Mouse (Mus musculus) kidney, embryonic 14.5 days (tissue): Measurements from ENCODE around the gene Parn. TPM values are rescaled to one million over a fixed set of nuclear protein-coding genes. Genes with fewer than 3 reads are reported as not detected.
A peak's percentile ranks its signal among the peaks of the same experiment; 100 is the strongest.

Experiments used
- ATAC-seq: fragments of 200-750 bp; cut with Nextera tagmentation; 2 replicates; pipeline ENCODE4 v1.8.0; 2017; ENCODE audit warnings: moderate number of reproducible peaks, mild to moderate bottlenecking, moderate TSS enrichment, moderate library complexity; ENCODE audit not compliant: low FRiP score, low TSS enrichment
- H3K27ac ChIP-seq: fragments of 300-500 bp; sonication (generic); 2 replicates; pipeline ENCODE4 v1.5.1; 2014; ENCODE audit warnings: low read depth, mild to moderate bottlenecking, low read length, moderate library complexity, mixed read lengths
- H3K27me3 ChIP-seq: fragments of 300-500 bp; sonication (generic); 2 replicates; pipeline ENCODE4 v1.6.1; 2014; ENCODE audit warnings: mild to moderate bottlenecking, low read length; ENCODE audit not compliant: control insufficient read depth, insufficient read depth
- H3K36me3 ChIP-seq: fragments of 300-500 bp; sonication (generic); 2 replicates; pipeline ENCODE4 v1.6.1; 2014; ENCODE audit warnings: low read length, mixed read lengths; ENCODE audit not compliant: control insufficient read depth, insufficient read depth
- H3K4me1 ChIP-seq: fragments of 300-500 bp; sonication (generic); 2 replicates; pipeline ENCODE4 v1.6.1; 2014; ENCODE audit warnings: low read length, mixed read lengths; ENCODE audit not compliant: control insufficient read depth, insufficient read depth
- H3K4me2 ChIP-seq: fragments of 300-500 bp; sonication (generic); replicated peaks from 2 replicates; pipeline ENCODE4 v1.6.1; 2014; ENCODE audit warnings: low read depth, mild to moderate bottlenecking, low read length
- H3K4me3 ChIP-seq: fragments of 300-500 bp; sonication (generic); 2 replicates; pipeline ENCODE4 v1.5.1; 2014; ENCODE audit warnings: mild to moderate bottlenecking, low read length
- H3K9ac ChIP-seq: fragments of 300-500 bp; sonication (generic); 2 replicates; pipeline ENCODE4 v1.6.1; 2014; ENCODE audit warnings: low read depth, mild to moderate bottlenecking, low read length, moderate library complexity
- H3K9me3 ChIP-seq: fragments of 300-500 bp; sonication (generic); 2 replicates; pipeline ENCODE4 v1.6.1; 2016; ENCODE audit warnings: low read length; ENCODE audit not compliant: control insufficient read depth
- WGBS: fragments of 180-500 bp; shearing (Covaris S2); extraction: QIAGEN DNeasy Blood & Tissue Kit; methylation state at CpG from one replicate; pipeline ENCODE4 v1.1.7; 2014; 5-methylcytosine and 5-hydroxymethylcytosine counted together
- polyA plus RNA-seq: library from polyadenylated mRNA; unstranded; fragments of >200 nt; fragmentation: Nextera tagmentation; extraction: Ambion mirVana; gene quantifications from 2 replicates; pipeline ENCODE4 v1.2.1, GENCODE M21; 2014

Gene Parn
- polyA plus RNA-seq, result 25.6 and 42.1 TPM in 2 replicates

GRCm38 (mm10) chr16:13667878-13668343, at the start of gene Parn:
Parn (minus strand) TSS chr16:13668170.
- H3K9ac ChIP-seq, result peak within 1 kb of the TSS; percentile 81
- under 1% methylated on average over 35 of the region's 35 CpGs for WGBS
- H3K4me1 ChIP-seq, result peaks cover 4% of the 10 kb centered on the region; the same call in 1 of the 2 replicates
- H3K4me3 ChIP-seq, result peak within 1 kb of the TSS; percentile 78
- peaks cover 11% of the 10 kb centered on the region for H3K36me3 ChIP-seq
- H3K27me3 ChIP-seq, result no peaks in the 10 kb centered on the region
- peak within 1 kb of the TSS; percentile 82 for H3K4me2 ChIP-seq
- peak within 1 kb of the TSS; percentile 47; the same call in 1 of the 2 replicates for H3K27ac ChIP-seq
- H3K9me3 ChIP-seq, result no peaks in the 10 kb centered on the region
- peak; percentile 90 for ATAC-seq

DNA sequence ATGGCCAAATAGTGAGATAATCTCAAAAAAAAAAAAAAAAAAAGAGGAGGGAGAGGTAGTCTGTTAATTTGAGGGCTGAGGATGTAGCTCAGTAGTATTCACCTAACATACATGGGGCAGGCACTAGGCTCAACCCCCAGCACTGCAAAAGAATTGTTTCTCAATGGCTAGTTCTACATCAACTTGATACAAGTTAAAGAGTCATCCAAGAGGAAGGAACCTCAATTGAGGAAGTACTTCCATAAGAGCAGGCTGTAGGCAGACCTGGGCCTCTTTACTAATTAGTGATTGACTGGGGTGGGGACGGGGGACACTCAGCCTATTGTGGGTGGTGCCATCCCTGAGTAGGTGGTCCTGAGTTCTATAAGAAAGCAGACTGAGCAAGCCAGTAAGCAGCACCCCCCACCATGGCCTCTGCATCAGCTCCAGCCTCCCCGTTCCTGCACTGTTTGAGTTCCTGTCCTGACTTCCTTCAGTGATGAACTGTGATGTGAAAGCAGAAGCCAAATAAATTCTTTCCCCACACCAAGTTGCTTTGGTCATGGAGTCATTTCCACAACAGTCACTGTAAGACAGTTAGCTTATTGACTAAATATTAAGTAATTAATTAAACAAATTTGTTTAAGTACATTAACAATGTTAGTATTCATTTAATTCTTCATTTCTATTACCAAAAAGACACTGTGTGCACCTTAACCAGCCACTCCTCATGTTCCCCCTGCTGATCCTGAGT, 49.0 kb upstream of the Parn start:
- Histone ChIP-seq H3K4me2 (no peak overlapping the region), H3K27ac (no peak overlapping the region), H3K36me3 (no peaks in the 10 kb centered on the region), H3K9ac (no peak overlapping the region), H3K4me3 (no peak overlapping the region), H3K27me3 (no peaks in the 10 kb centered on the region), H3K4me1 (no peaks in the 10 kb centered on the region), H3K9me3 (no peaks in the 10 kb centered on the region)
- ATAC-seq, result no peak
- WGBS, result 74% methylated on average over 2 of the region's 2 CpGs

GRCm38 (mm10) chr16:13714910-13715309, 46.9 kb upstream of the Parn start:
- no peak for ATAC-seq
- Histone ChIP-seq H3K27ac (no peak overlapping the region), H3K4me2 (no peak overlapping the region), H3K4me3 (no peak overlapping the region), H3K9ac (no peak overlapping the region), H3K36me3 (no peaks in the 10 kb centered on the region), H3K9me3 (no peaks in the 10 kb centered on the region), H3K4me1 (no peaks in the 10 kb centered on the region), H3K27me3 (no peaks in the 10 kb centered on the region)
- WGBS, result 91% methylated on average over 3 of the region's 3 CpGs

GRCm38 (mm10) chr16:13704676-13705075, 36.7 kb upstream of the Parn start:
- Histone ChIP-seq H3K27me3 (no peaks in the 10 kb centered on the region), H3K4me3 (no peak overlapping the region), H3K9ac (no peak overlapping the region), H3K9me3 (no peaks in the 10 kb centered on the region), H3K4me1 (no peaks in the 10 kb centered on the region), H3K36me3 (peaks cover 25% of the 10 kb centered on the region), H3K4me2 (no peak overlapping the region), H3K27ac (no peak overlapping the region)
- ATAC-seq, result no peak
- 97% methylated on average over 10 of the region's 10 CpGs for WGBS

- Histone ChIP-seq H3K36me3 (peaks cover 46% of the 10 kb centered on the region), H3K4me2 (no peak overlapping the region), H3K9me3 (no peaks in the 10 kb centered on the region), H3K4me3 (no peak overlapping the region), H3K27ac (no peak overlapping the region), H3K4me1 (no peaks in the 10 kb centered on the region), H3K9ac (no peak overlapping the region), H3K27me3 (no peaks in the 10 kb centered on the region)
- ATAC-seq, result no peak
- WGBS, result 95% methylated on average over 7 of the region's 7 CpGs
Observed at GRCm38 (mm10) chr16:13702184-13702583, 34.2 kb upstream of the Parn start.

GRCm38 (mm10) chr16:13698998-13699397, 31.0 kb upstream of the Parn start:
- Histone ChIP-seq H3K4me1 (no peaks in the 10 kb centered on the region), H3K9ac (no peak overlapping the region), H3K4me2 (no peak overlapping the region), H3K36me3 (peaks cover 64% of the 10 kb centered on the region), H3K27me3 (no peaks in the 10 kb centered on the region), H3K27ac (no peak overlapping the region), H3K4me3 (no peak overlapping the region), H3K9me3 (no peaks in the 10 kb centered on the region)
- 88% methylated on average over 7 of the region's 7 CpGs for WGBS
- ATAC-seq, result no peak

- Histone ChIP-seq H3K4me1 (no peaks in the 10 kb centered on the region), H3K27me3 (no peaks in the 10 kb centered on the region), H3K9ac (no peak overlapping the region), H3K9me3 (no peaks in the 10 kb centered on the region), H3K36me3 (peaks cover 26% of the 10 kb centered on the region), H3K4me2 (no peak overlapping the region), H3K4me3 (no peak overlapping the region), H3K27ac (no peak overlapping the region)
- no peak for ATAC-seq
- 87% methylated on average over 3 of the region's 3 CpGs for WGBS
Observed at GRCm38 (mm10) chr16:13678601-13679319, 10.8 kb upstream of the Parn start.

DNA sequence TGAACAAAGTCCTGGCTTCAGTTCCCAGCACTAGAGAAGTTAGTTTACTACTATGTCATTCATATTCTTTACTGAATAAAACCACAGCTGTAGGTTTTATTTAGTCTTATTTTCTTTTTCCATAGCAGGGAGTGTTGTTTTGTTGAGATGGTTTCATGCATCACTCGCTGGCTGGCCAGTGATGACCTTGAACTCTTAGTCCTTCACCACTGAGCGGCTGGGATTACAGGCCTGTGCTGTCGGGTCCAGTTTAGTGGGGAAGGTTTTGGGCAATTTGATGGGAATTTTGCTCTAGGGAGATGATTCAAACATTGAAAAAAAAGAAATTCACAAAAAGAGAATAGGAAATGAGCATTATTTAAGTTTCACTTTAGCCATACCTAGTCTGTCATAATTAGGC, 6.5 kb upstream of the Parn start:
- H3K27me3 ChIP-seq, result no peaks in the 10 kb centered on the region
- no peaks in the 10 kb centered on the region for H3K9me3 ChIP-seq
- no peak overlapping the region for H3K4me2 ChIP-seq
- 86% methylated on average over 3 of the region's 3 CpGs for WGBS
- H3K36me3 ChIP-seq, result peaks cover 26% of the 10 kb centered on the region
- no peak overlapping the region for H3K4me3 ChIP-seq
- no peak overlapping the region for H3K9ac ChIP-seq
- no peak for ATAC-seq
- no peak overlapping the region for H3K27ac ChIP-seq
- H3K4me1 ChIP-seq, result peaks cover 6% of the 10 kb centered on the region; the same call in 1 of the 2 replicates

DNA sequence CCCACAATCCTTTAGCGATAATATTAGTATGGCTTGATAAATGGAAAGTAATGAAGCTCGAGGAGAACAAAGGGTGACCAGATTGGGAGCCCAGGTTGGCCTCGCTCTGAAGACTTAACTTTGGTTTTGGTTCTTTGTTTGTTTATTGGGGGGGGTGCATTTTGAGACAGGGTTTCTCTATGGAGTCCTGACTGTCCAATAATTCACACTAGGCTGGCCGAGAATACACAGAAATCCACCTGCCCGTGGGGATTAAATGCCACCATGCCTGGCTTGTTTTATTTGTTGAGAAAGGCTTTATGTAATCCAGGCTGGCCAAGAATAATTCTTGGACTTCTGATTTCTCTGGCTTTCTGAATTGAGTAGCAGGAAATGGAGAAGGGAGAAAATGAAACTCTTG, 5.1 kb upstream of the Parn start:
- peak overlapping the region; percentile 75 for H3K4me2 ChIP-seq
- H3K4me3 ChIP-seq, result peak overlapping the region; percentile 97; the same call in 1 of the 2 replicates
- peaks cover 21% of the 10 kb centered on the region for H3K36me3 ChIP-seq
- WGBS, result 84% methylated on average over 5 of the region's 5 CpGs
- H3K27ac ChIP-seq, result no peak overlapping the region
- H3K4me1 ChIP-seq, result peaks cover 6% of the 10 kb centered on the region; the same call in 1 of the 2 replicates
- no peaks in the 10 kb centered on the region for H3K9me3 ChIP-seq
- no peaks in the 10 kb centered on the region for H3K27me3 ChIP-seq
- ATAC-seq, result no peak
- H3K9ac ChIP-seq, result no peak overlapping the region; the same call in 1 of the 2 replicates
